Mouse (Mus musculus) neutrophil, adult 5-6 weeks (primary cell): ENCODE results near the gene Plxna3. TPM values are rescaled to one million over a fixed set of nuclear protein-coding genes. Genes with fewer than 3 reads are reported as not detected.

Experiments used
- ATAC-seq: fragments of 151-379, 151-347 bp; 2 replicates; pipeline ENCODE4 v1.8.0; 2017; ENCODE audit warnings: mild to moderate bottlenecking, moderate TSS enrichment; ENCODE audit not compliant: insufficient number of reproducible peaks, poor library complexity, low FRiP score, severe bottlenecking; ENCODE audit errors: extremely low read depth
- total RNA-seq: library from RNA; stranded (forward); fragments of 200-1000 nt; gene quantifications from 2 replicates; pipeline ENCODE4 v1.2.3, GENCODE M21; 2017

Gene Plxna3
- total RNA-seq, result 2.9 and 3.4 TPM in 2 replicates

DNA sequence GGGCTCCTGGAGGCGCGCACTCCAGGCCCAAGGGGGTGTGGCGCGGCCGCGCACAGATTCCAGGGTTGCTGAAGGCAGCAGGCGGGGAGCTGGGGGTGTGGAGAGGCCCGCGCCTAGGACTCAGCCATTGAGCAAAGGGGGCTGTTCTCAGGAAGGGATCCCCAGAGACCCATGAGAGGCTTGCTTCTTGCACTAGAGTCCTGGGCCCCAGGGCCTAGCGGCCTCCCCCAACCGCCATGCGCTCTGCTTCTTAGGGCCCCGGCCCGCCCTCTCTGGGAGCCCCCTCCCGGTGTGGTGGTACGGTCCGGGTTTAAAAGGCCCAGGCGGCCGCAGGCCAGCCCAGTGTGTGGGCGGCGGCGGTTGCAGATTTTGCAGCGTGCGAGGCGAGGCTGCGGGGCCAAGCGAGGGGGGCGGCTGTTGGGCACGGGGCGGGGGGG is at the start of gene Plxna3:
Gene Plxna3 (plus strand): TSS at position 342 of the 437 bp plus-strand sequence.
- ATAC-seq, result peak; percentile 55; the same call in 1 of the 2 replicates

DNA sequence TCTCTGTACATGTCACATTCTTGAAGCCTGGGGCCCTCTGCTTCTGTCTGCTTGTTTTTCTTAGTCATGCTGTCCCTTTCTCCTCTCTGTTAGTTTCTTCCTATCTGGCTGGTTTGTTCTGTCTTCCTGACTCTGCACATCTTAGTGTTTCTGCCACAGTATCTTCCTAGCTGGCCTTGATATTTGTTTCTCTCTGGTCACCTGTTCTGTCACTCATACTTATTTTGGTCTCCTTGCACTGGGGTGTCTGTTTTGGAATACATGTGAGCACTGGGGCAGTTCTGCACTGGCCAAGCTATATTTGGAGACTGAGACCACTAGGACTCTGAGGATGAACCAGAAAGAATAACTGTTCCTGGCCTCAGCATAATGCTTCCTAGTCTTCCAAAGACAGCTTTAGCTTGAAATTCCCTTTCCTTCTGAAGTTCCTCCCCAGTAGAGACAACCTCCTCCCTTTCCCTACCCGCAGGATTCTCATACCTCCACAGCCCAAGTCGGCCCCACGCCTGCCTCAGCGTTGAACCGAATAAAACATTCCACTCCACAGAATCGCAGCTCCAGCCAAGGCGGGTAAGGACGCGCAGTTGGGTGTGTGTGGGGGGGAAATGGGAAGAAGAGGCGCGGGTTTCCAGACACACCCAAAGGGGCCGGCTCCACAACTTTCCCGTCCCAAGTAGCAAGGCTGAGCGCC is 47.7 kb upstream of the Plxna3 start:
- no peak for ATAC-seq

DNA sequence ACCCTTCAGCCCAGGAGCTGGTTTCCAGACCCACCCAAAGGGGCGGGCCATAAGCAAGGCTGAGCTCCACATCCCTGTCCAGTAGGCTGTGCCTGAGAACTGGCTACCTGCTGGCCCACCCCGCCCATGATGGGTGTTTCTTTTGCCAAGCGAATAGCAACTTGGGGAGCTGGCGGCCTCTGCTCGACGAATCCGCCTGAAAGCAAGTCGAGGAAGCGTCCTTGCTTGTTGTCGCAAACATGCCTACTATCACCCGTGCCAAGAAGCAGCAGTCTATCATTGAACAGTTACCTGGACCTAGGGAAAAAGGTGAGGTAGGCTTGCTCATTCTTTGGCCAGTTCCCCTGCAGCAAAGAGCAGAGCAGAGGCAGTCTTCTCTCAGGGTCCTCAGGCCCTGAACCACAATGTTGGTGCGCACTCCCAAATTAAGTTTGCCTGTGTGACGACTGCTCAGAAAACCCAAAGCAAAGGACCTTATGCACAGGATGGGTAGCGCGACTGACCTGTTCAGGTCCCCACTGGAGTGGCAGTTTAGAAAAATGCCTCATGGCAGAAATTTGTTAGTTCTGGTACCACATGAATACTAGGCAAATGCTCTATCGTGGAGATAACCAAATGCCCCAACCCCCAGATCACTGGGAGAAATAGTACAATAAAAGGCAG is 47.0 kb upstream of the Plxna3 start, which contains the start of the genes Taz and Dnase1l1:
Gene Taz (plus strand): TSS at position 181 of the 663 bp plus-strand sequence.
Gene Dnase1l1 (minus strand): TSS at position 606 of the 663 bp plus-strand sequence.
- peak; percentile 55 for ATAC-seq

DNA sequence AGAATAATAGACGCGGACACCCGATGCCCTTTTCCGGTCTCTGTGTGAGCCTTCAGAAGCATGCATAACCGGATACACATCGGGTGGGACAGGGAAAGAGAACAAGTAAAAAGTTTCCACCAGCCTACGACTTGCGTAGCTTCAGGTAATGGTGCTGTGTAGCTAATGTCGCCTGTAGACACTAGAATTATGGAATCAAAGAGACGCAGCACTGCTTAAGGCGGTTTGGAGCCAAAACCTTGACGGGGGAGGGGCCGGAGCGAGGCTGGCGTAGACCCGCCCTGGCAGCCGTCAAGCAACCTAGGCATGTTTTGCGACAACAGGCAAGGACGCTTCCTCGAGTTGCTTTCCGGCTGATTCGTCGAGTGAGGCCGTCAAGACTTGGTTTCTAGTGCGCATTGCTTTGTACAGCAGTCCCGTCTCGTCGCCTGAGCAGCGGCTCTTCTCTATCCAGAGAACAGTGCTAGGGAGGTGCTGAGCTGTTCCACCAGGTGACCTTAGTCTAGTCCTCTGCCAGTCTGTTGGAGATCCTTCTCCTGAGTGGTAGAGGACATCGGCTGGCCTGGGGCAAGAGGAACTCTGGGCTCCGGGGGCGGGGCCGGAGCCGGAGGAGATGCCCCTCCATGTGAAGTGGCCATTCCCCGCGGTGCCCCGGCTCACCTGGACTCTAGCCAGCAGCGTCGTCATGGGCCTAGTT is 46.3 kb upstream of the Plxna3 start:
- peak; percentile 92 for ATAC-seq

- ATAC-seq, result no peak
Observed at GRCm38 (mm10) chrX:74283092-74283437, 45.8 kb upstream of the Plxna3 start.

DNA sequence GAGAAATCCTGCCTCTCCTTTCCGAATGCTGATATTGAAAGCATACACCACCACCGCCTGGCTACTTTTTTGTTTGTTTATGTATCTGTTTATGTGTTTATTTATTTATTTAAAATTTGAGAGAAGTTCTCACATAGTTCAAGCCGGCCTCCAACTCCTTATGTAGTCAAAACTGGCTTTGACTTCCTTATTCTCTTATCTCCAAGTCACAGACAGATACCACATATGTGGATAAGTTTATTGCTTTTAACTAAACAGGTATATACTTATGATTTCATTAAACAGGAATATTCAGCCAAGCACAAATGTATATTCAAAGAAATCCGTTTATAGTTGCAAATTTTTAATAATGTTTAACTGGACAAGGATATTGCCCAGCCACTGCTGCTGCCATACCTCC is 35.4 kb upstream of the Plxna3 start:
- no peak for ATAC-seq

DNA sequence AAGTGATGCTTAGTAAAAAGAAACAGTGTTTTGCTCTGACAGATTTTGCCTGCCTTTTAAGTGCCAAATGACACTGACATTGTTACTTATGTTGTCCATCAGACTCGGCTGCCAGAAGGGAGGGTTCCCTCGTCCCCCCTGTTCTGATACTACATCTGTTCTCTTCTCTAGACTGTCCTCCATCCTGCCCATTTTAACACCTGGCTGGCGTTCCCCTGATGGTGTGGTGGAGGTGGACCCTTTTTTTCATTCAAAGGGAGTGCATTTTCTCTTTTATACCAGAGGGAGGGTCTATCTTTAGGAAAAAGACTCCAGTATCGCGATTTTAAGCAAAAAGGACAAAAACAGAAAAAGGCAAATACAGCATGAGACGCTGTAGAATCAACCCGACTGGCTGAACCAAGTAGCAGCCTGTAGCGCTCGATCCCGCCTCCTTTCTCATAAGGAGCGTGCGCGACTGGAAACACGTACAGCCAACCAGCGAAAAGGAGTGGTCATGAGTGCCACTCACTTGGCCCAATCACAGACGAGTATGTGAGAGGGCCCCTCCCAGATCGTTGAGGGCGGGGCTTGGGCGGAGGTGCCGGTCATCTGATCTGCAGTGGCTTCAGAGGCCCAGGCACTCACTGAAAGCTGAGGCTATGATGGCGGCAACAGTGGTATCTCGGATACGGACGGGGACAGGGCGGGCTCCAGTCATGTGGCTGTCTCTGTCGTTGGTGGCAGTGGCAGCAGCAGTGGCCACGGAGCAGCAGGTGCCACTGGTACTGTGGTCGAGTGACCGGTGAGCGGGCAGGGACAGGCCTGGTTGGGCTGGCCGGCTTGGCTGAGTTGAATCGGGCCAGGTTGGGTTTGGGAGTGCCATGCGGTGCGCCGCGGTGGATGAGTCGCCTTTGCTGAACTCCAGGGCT is 32.1 kb upstream of the Plxna3 start, which contains the start of gene Atp6ap1:
Gene Atp6ap1 (plus strand): TSS at position 560 of the 911 bp plus-strand sequence.
- ATAC-seq, result peak; percentile 100

- no peak for ATAC-seq
Observed at GRCm38 (mm10) chrX:74298348-74298747, 30.5 kb upstream of the Plxna3 start.

GRCm38 (mm10) chrX:74299721-74300120 is 29.1 kb upstream of the Plxna3 start:
- ATAC-seq, result peak; percentile 51

DNA sequence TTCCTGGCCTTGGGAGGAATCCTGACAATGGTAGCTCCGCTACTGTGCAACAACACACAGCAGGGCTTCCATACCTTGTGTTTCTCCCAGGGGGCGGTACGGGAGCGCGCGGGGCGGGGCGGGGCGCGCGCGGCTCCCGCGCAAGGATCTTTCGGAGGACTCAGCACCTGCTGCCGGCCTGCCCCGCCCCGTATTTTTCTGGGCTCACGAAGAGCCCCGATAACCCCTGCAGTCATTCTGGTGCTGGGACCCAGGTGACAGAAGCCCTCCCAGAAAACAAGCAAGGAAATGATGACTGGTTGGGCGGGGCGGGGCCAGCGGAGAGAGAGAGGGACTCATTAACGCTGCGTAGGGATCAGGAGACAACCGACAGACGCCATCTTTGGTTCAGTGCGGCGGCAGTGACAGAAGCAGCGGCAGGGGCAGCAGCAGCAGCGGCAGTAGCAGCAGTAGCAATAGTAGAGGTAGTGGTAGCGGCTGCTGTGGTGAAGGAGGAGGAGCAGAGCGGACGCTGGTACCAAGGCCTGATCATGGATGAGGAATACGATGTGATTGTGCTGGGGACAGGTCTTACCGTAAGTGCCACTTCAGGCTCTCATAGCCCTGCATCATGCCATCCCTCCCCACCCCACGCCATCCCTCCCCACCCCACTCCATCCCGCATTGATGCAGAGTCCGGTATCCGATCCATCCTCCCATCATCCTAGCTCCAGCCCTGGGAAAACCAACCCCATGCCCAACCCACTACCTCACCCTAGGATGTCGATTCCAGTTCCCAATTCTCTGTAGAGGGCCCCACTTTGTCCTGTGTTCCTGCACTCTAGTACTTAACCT is 23.8 kb upstream of the Plxna3 start, which contains the start of gene Gdi1:
Gene Gdi1 (plus strand): TSS at position 132 of the 834 bp plus-strand sequence.
- peak; percentile 76 for ATAC-seq

DNA sequence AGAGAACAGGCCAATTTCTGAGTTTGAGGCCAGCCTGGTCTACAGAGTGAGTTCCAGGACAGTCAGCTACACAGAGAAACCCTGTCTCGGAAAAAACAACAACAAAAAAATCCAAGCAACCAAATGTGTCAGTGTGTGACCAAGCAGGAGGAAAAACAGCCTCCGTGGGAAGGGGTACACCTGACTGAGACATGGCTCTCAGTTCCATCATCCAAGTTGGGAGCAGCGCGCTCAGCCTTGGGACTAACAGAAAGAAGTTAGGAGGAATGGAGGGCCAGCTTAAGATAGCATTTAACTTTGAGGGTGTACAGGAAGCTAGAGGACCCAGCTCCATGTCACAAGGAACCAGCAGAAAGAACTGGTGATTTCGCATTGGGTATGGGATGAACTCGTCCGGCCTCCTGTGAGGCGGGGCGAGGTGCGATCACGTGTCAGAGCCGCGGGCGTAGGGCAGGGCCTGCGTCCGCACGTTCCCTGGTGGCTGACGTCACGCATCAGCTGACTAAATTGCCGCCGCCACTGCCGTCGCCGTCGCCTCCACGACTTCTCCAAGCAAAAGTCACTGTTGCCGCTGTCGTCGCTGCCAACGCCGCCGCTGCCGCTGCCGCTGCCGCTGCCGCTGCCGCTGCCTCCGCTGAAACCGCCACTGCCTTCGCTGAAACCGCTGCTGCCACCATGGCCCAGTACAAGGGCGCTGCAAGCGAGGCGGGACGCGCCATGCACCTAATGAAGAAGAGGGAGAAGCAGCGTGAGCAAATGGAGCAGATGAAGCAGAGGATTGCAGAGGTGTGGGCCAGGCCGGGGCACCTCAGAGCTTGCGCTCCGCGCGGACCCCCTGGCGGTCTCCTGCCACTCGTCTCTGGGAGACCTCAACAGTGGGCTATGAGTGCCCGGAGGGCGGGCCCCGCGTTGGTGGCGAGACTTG is 16.1 kb upstream of the Plxna3 start, which contains the start of gene Fam50a:
Gene Fam50a (plus strand): TSS at position 494 of the 925 bp plus-strand sequence.
- ATAC-seq, result peak; percentile 97

GRCm38 (mm10) chrX:74329215-74329671 is 377 bp downstream of the Plxna3 start:
- ATAC-seq, result no peak

DNA sequence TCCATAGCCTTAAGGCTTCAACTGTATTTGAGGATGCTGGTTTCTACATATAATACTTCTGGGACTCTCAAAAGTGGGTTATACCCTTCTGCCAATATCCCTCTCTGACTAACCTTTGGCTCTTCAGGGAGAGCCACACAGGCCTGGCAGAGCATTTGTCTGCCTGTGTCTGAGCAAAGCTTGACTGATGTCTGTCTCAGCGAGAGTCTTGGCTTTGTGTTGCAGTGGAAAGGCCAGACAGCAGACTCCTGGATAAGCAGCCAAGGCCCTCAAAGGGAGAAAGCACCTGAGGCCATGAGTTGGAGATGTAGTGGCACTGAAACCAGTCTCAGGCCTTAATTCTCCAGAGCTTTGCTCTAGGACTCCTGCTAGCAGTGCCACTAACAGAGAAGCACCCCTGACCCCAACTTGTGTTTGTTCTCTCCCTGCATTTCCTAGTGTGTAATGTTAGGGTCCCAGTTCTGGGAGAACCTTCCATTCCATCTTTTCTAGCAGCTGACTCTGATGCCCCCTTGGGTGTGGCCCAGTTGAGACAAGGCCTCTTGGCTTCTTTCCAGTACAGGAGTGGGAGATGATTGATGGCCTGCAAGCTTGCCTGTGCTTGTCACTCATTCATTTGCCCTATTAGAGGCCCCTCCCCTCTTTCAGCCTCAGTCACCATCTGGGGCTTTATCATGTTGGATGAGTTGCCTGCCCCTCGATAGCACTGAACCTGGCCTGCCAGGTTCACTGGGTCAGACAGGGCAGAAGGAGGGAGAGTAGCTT is 1.5 kb downstream of the Plxna3 start:
- no peak for ATAC-seq

DNA sequence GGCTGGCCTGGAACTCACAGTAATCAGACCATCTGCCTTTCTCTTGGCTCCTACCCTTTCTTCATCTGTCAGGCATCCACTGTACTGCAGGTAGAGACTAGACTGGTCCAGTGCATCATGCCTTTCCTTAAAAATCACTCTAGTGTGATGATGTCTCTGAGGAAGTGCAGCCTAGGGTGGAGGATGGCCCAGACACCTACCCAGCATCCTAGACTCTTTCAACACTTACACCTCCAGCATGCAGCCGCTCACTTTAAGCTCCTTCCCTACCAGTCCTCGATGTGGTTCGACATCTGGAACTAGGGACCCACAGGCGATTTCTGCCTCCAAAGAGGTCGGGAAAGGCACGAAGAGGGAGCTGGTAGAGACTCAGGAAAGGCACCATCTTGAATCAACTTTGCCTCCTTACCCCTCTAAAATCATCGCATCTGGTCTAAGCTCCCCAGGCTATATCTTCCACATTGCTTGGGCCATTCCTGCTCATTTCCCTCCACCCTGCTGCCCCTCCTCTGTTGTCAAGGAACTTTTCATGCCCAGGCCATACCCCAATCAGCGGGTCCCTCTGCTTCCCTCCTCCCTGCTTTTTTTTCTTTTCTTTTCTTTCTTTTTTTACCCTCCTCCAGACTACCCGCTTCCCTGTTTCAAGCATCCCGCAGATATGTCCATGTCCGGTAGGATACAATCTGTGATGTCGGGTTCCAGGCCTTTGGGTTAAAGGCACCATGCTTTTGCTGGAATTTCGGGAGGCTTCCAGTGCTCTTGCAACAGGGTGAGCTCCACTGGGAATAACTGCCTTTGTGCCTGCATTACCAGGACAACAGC is 24.0 kb downstream of the Plxna3 start:
- no peak for ATAC-seq

GRCm38 (mm10) chrX:74353467-74353770 is 24.6 kb downstream of the Plxna3 start, which contains the start of gene Lage3:
TSS of gene Lage3 (minus strand) at chrX:74353618.
- ATAC-seq, result peak; percentile 80
